ENCODE assay signal across 13 mouse cellular contexts in the genomic region with DNA sequence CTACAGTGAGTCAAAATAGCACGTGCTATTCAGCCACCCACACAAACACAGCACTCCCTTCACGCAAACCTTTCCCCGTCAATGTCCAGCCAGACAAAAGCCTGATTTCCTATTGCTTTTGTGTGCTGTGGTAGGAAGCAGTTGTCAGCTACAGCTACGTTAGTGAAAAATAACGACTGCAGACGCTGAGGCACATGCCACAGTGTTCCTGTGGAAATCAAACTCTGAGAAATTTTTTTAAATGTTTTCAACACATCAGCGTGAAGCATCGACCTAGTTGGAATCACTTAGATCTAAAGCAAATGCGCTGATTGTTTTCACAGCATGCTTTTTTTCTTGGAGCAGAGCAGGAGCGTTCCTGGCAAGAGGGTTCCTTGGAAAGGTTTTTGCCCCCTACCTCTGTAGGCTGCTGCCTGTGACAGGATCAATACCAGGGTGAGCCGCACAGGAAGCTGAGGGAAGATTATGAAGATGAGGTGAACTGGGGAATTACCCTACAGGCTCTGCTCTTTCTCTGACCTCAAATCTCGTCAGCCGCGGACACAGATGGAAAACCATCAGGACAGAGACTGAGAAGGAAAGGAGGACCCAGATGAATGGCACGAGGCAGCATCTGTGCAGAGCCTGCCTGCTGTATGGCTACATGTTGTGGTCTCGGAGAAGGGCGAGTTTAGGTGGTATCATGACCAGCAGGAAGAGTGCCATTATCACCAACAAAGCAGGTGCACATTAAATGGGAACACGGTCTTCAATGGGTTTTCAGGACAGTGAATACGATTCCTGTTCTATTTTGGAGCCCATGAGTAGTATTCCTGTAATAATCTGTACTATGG.
DNase-seq lines count a peak whose midpoint lies in the region; ATAC-seq lines count a peak whose summit lies in the region.
"Had no signal": no experiment of that assay in that cellular context is flagged by ENCODE, and none has a peak within 500 bp of the region (broad histone marks: within the 10 kb centered on the region; RNA-seq: fewer than 3 reads in every experiment).

No protein-coding gene starts in this region.

- DNase-seq in cerebellum, postnatal 14 days = peak; percentile 9 to 29
- no peak for DNase-seq in cerebellum, adult 9-10 months
- DNase-seq in neural tube, embryonic 10.5 days (ENCODE audit: extremely low spot score, low spot score) = no peak
- peak; percentile 87 for DNase-seq in midbrain, embryonic 11.5 days (ENCODE audit: low spot score, missing footprints)
- no peak for DNase-seq in adrenal gland, adult 2 months
- DNase-seq in Muller cell, postnatal 12 days (ENCODE audit: inconsistent ontology term) = no peak
- no peak for DNase-seq in gastrocnemius, adult 8-10 months (ENCODE audit: low spot score in 2 of 2)
- DNase-seq: kidney, postnatal 10 days; right cerebral cortex, adult 18-20 months had no signal

- ATAC-seq in neural tube, embryonic 13.5 days (ENCODE audit: low read depth) = no peak
- 0 out of 2 replicates have a peak, but pooled peaks have one; percentile 42 for ATAC-seq in midbrain, embryonic 11.5 days (ENCODE audit: low FRiP score)
- ATAC-seq: inflammation-experienced regulatory T-cells, adult 6 months had no signal

- H3K36me3 ChIP-seq in neural tube, embryonic 13.5 days = no peaks in the 10 kb centered on the region
- H3K36me3 ChIP-seq in midbrain, embryonic 11.5 days (ENCODE audit: control insufficient read depth, insufficient read depth, low read length) = no peaks in the 10 kb centered on the region
- H3K36me3 ChIP-seq: liver, embryonic 15.5 days had no signal

- no peaks in the 10 kb centered on the region for H3K27me3 ChIP-seq in neural tube, embryonic 13.5 days
- no peaks in the 10 kb centered on the region; the same call in 1 of the 2 replicates for H3K27me3 ChIP-seq in midbrain, embryonic 11.5 days (ENCODE audit: control insufficient read depth, insufficient read depth, low read length)
- H3K27me3 ChIP-seq: liver, embryonic 15.5 days had no signal

- H3K4me2 ChIP-seq in neural tube, embryonic 13.5 days = 0 out of 2 replicates have a peak overlapping the region, but pooled peaks have one; percentile 16
- peak overlapping the region; percentile 5; the same call in 1 of the 2 replicates for H3K4me2 ChIP-seq in midbrain, embryonic 11.5 days
- H3K4me2 ChIP-seq: liver, embryonic 15.5 days had no signal

- no peak overlapping the region for H3K27ac ChIP-seq in neural tube, embryonic 13.5 days (replicated peaks)
- no peak overlapping the region for H3K27ac ChIP-seq in midbrain, embryonic 11.5 days (ENCODE audit: low read depth, low read length)
- H3K27ac ChIP-seq: liver, embryonic 15.5 days; macrophage had no signal

- H3K4me1 ChIP-seq in neural tube, embryonic 13.5 days (replicated peaks) = peaks cover 7% of the 10 kb centered on the region; the same call in 1 of the 2 replicates
- peaks cover 8% of the 10 kb centered on the region for H3K4me1 ChIP-seq in midbrain, embryonic 11.5 days (ENCODE audit: control insufficient read depth, insufficient read depth, low read length)
- H3K4me1 ChIP-seq: liver, embryonic 15.5 days had no signal

- 43% methylated on average over 19 of the region's 19 CpGs for WGBS in neural tube, embryonic 13.5 days
- 38% methylated on average over 19 of the region's 19 CpGs for WGBS in midbrain, embryonic 11.5 days

- 0 out of 2 replicates have a peak overlapping the region, but pooled peaks have one; percentile 8 for H3K9ac ChIP-seq in neural tube, embryonic 13.5 days
- H3K9ac ChIP-seq in midbrain, embryonic 11.5 days (ENCODE audit: low read length) = no peak overlapping the region
- H3K9ac ChIP-seq: liver, embryonic 15.5 days had no signal

- H3K9me3 ChIP-seq in neural tube, embryonic 13.5 days = no peaks in the 10 kb centered on the region
- no peaks in the 10 kb centered on the region for H3K9me3 ChIP-seq in midbrain, embryonic 11.5 days (ENCODE audit: control insufficient read depth, low read length)
- H3K9me3 ChIP-seq: liver, embryonic 15.5 days had no signal

- no peak overlapping the region for H3K4me3 ChIP-seq in neural tube, embryonic 13.5 days
- no peak overlapping the region for H3K4me3 ChIP-seq in midbrain, embryonic 11.5 days (ENCODE audit: low read depth, low read length)
- H3K4me3 ChIP-seq: liver, embryonic 15.5 days had no signal

Comparison
In these comparisons a context has a peak if more than half of its experiments do, and no peak if none do; other contexts are left out.
1. DNase-seq: peak in cerebellum, postnatal 14 days (2 of 2) and midbrain, embryonic 11.5 days (single experiment); none in cerebellum, adult 9-10 months (single experiment), neural tube, embryonic 10.5 days (single experiment), adrenal gland, adult 2 months (single experiment), Muller cell, postnatal 12 days (single experiment) and gastrocnemius, adult 8-10 months (0 of 2).